Mouse (Mus musculus): Measurements from ENCODE around the gene Zmiz1.

Gene Zmiz1

GRCm38 (mm10) chr14:25516640-25517591, 57.9 kb downstream of the Zmiz1 start:
- peak; percentile 93 for DNase-seq

DNA sequence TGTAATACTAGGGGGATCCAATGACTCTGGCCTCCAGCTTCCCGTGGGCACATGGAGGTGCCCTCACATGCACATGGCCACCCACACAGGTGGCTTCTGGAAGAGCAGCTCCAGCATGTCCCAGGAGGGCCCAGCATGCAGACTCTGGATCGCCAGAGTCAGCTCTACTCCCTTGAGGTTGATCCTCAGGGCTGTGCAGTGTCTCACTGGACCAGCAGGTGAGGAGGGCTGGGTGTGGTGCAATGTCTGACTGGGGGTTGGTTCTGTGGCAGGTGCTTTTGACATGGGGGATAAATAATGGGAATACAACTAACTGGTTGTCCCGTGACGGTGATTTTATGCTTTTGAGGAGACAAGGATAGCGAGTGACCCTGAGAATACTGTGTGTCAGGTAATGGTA, 59.7 kb downstream of the Zmiz1 start:
- DNase-seq, result peak; percentile 43

DNA sequence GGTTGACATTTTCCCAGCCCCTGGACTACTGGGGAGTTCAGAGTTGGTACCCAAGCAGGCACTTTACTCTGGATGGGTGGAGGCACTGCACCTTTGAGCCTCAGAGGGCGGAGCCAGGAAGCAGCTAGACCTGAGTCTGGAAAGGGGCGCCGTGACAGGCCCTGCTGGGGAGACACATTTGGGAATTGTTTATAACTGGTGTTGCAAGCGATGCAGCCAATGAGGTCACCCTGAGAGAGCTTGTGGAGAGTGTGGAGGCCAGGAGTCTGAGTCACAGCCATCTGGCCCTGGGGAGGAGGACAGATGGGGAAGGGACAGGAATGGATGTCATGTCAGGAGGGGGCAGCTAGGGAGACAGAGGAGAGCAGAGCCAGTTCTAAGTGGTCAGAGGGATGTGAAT, 60.7 kb downstream of the Zmiz1 start:
- peak; percentile 73 for DNase-seq

DNA sequence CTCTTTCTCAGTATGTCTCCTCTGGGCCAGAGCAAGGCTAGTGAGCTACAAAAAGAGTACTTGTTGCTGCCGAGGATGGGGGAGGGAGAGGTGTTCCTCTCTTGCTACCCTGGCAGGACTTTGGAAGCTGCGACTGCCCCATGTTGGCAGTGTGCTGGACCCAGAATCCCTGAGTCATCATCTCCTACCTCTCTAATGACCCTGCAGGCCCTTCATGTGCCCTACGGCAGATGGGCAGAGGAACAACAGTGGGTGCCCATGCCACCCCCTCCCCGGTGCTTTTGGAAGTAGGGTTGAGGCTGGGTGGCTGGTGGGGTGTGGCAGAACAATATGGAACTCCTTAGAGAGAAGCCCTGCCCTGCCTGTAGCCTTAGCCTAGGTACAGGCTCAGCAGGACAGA, 61.6 kb downstream of the Zmiz1 start:
- DNase-seq, result peak; percentile 29

DNA sequence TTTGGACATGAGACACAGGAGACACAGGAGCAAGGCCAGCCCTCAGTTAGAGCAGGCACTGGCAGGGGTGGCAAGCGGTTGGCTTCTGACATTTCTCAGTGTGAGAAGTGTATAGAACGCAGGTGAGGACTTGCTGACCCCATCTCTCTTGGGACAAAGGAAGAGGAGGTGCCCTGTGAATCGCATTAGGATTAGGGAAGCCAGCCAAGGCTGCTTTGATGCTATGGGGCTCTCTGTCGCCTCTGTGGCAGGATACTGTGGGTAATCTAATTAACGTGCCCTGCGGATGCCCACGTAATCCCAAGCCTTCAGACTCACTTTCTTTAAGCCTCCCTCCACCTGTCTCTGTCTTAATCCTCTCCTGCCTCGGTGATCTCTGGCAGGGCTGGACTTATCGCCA, 62.0 kb downstream of the Zmiz1 start:
- DNase-seq, result peak; percentile 22

DNA sequence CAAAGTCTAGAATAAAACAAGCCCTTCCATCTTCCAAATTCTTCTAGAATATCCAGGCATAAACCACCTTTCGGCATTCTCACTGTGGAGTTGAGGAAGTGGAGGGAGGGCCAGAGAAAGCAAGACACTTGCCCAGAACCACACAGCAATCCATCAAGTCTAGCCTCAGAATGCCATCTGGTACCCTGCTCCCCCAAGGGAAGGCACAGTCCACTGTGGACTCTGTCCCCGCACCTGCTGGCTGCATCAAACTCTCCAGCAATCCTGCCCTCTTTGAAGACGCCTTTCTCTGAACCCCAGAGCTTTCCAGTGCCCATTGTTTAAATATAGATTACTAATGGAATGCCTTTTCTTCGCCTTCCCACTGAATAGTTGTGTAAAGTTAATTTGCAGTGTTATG, 62.5 kb downstream of the Zmiz1 start:
- DNase-seq, result no peak

DNA sequence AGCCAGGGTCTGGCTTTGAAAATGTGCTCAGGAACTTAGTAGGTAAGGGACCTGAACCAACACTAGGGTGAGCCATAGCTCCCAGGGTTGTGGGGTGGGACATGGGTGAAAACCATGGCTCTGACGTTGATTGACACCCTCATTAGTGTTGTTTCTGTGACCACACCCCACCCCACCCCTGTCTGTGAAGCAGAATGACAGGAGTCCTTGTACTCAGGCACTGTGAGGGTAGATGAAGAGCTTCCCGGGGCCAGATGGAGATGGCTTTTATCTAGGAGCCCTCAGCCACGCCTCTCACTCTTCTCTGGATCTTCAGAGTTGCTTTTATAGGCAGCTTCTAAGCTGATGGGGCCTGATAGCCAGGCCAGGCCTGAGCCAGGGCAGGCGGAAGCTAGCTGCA, 63.4 kb downstream of the Zmiz1 start:
- peak; percentile 40 for DNase-seq

GRCm38 (mm10) chr14:25523230-25524110, 64.5 kb downstream of the Zmiz1 start:
- no peak for DNase-seq

DNA sequence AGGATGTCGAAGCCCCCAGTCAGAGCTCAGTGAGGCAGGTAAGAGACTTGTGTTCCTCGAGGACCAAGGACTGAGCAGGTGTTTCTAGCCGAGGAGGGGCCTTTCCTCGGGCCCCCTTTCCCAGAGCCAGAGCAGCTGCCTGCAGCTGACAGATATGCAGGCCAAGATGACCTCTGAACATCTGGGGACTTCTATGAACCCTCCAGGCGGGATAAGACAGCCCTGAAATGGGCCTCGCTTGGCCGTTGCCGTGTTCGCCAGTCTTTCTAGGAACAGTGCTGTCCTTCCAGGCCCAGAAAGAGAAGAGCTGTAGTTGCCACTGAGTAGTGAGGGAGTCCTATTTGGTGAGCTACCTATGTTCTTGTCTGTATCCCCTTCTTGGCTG, 65.1 kb downstream of the Zmiz1 start:
- no peak for DNase-seq

DNA sequence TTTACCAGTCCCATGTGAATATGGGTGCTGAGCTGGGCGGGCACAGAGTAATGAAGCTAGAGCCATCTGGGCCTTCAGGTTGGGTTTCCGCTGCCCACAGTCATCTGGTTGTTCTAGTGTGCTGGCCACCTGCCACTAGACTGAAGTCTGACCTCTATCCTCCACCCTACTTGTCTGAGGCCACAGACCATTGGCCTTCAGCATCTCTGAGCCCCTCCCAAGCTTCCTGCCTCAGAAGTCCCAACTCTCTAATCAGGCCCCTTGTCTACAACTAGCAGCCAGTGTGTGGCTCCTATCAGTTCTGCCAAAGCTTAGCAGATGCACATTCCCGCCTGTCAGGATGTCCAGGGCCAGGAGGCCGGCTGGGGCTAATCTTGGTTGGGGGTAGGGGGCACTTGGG, 65.9 kb downstream of the Zmiz1 start:
- DNase-seq, result no peak

- no peak for DNase-seq
Observed at GRCm38 (mm10) chr14:25525729-25526128, 66.7 kb downstream of the Zmiz1 start.

DNA sequence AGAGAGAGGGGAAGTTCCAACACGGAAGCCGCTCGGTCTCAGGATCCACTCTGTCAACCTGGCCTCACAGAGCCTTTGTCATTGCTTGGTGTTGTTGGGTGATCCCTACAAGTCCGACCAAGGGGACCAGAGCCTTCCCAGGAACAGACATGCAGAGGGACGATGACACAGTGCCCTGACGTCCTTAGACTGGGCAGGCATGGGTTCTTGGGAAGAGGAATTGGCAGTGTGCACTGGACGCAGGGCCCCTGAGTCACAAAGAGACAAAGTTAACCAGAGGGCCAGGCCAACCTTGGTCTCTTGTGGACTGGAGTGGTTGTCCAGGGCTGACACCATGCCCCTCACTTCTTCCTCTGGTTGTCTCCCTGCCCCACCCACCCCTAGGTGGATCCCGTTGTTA, 67.9 kb downstream of the Zmiz1 start:
- DNase-seq, result no peak

DNA sequence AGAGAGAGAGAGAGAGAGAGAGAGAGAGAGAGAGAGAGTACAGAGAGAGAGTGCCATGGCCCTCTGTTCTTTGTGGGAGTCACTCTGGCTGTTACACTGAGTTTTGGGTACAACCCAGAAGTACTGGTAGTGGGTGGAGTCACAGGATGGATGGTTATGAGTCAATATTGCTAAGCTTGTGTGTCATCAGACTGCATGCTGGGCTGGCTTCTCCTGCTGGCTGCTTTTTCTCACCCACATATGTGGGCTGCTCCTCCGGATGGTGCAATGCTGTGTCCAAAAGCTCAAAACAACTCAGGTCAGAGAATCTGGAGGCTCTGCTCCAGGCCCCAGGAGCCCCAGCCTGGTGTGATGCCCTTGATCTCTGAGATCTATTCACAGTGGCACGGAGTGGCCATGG, 68.3 kb downstream of the Zmiz1 start:
- DNase-seq, result no peak

GRCm38 (mm10) chr14:25530342-25530741, 71.4 kb downstream of the Zmiz1 start:
- DNase-seq, result no peak

DNA sequence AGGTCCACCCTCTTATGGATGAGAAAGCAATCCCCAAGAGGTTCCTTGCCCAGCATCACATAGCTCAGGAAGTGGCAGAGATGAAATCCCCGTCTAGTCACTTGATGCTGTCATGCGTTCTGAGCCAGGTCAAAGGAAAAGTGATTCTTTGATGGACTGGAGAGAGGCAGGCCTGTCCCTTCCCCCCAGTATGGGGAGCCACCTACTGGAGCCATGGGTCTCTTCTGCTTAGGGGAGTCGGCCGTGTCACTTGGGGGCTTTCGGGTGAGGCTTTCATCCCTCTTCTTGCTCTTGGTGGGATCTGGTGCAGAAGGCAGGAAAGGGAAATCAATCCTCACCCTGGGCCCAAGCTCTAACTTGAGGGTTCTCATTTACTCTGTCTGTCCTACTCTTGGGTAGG, 71.8 kb downstream of the Zmiz1 start:
- peak; percentile 42 for DNase-seq

DNA sequence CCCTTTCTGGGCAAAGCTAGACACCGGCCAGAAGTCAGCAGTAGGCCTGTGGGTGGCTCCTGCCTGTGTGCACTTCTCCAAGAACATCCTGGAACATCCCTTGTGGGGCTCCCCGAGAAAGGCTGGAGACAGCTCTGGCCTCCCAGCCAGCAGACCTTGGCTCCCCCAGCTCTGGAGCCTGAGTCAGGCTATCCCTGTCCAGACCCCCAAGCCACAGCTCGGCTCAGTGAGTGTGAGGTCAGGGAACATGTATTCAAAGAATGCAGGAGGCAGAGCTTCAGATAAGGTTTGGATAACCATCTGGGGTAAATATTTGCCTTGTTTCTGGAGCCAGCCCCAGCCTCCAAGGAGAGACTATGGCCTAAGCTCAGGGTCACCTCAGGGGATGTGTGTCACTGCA, 74.0 kb downstream of the Zmiz1 start:
- no peak for DNase-seq

GRCm38 (mm10) chr14:25533631-25534395, 74.8 kb downstream of the Zmiz1 start:
- no peak for DNase-seq

DNA sequence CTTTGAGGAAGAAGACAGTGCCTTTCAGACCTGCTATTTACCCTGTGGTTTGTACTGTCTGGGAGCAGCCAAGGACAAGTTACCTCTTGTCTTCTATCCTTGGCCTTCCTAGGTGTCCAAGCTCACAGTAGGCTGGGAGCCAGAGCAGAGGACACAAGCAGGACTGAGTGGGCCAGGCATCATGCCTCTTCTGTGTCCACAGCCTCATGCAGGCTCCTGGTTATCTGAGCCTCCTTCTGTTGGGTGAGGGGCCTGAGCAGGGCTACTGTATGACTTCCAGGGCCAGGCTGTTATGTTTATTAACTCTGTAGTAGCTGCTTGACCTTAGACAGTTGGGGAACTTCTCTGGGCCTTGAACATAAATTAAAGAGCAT, 75.4 kb downstream of the Zmiz1 start:
- DNase-seq, result no peak

- no peak for DNase-seq
Observed at GRCm38 (mm10) chr14:25534918-25535582, 76.1 kb downstream of the Zmiz1 start.

- no peak for DNase-seq
Observed at GRCm38 (mm10) chr14:25535583-25535943, 76.6 kb downstream of the Zmiz1 start.

DNA sequence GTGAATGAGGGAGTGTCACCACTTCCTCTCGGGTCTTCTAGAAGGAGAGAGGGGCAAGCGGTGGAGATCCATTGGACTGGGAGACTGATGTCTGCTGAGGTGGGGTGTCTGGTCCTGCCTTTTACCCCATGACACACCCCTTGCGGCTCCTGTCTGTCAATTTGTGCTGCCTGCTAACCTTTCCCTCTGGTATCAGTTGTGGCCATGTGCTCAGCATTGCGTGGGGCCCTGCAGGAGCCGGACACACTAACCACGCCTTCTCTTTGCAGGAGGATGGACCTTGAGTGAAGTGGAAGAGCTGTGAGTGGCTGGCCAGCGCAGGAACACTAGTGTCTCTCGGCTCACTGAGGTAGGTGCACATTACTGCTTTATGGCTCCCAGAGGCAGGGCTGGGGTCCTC, 77.5 kb downstream of the Zmiz1 start:
- DNase-seq, result no peak

- no peak for DNase-seq
Observed at GRCm38 (mm10) chr14:25537351-25537750, 78.4 kb downstream of the Zmiz1 start.

DNA sequence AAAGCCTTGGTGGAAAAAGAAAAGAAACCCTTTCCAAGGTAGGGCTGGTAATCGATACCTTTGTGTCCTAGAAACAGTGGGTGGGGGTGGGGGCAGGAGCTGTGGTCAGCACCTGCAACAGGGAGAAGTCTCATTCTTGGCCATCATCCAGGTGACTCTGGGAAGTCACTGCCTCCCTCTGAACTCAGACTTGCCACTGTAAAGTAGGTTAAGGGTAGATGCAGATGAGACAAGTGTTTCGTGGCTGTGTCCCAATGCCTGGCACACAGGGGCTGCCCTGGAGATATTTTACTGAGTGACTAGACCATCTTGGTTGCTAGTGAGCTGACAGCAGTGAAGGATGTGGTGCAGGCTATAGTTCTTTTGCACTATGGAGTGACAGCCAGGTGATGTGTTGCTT, 79.5 kb downstream of the Zmiz1 start:
- no peak for DNase-seq
